Mouse (Mus musculus): ENCODE results near the gene Stk38. TPM values are rescaled to one million over a fixed set of nuclear protein-coding genes. Genes with fewer than 3 reads are reported as not detected.

Stk38 gene
- 164 to 178 TPM (median 168 TPM) in 4 replicates for total RNA-seq (2023)

GRCm38 (mm10) chr17:29007641-29008325 is at the start of gene Stk38:
Stk38 (minus strand) TSS chr17:29007995.

GRCm38 (mm10) chr17:29032274-29033069 is 24.7 kb upstream of the Stk38 start, which contains the start of gene Srsf3:
Srsf3 (plus strand) TSS chr17:29032628.

GRCm38 (mm10) chr17:28951831-28952799 is 55.7 kb downstream of the Stk38 start, which contains the start of gene Kctd20:
Kctd20 (plus strand) TSS chr17:28951950.

GRCm38 (mm10) chr17:28943740-28944139 is 64.1 kb downstream of the Stk38 start, which contains the start of gene Pxt1:
Pxt1 (minus strand) TSS chr17:28943840.

Other genes starting within 250 kb of the Stk38 start
- 0.78 TPM in 1 of 4 replicates, not detected in the others for gene Mapk13, start 238.7 kb downstream of the Stk38 start, total RNA-seq (2023)
- 57.6 to 84.2 TPM (median 60.5 TPM) in 4 replicates for gene Brpf3, start 206.9 kb downstream of the Stk38 start, total RNA-seq (2023)
- gene Pnpla1, start 149.6 kb downstream of the Stk38 start, total RNA-seq (2023) = 0.12 to 0.18 TPM in 2 of 4 replicates, not detected in the others
- 0.23 to 0.57 TPM in 2 of 4 replicates, not detected in the others for gene 4930539E08Rik, start 92.7 kb downstream of the Stk38 start, total RNA-seq (2023)
- gene Pxt1, start 64.2 kb downstream of the Stk38 start, total RNA-seq (2023) = not detected in 4 replicates
- gene Kctd20, start 56.0 kb downstream of the Stk38 start, total RNA-seq (2023) = 64.8 to 83.2 TPM (median 78.0 TPM) in 4 replicates
- 518 to 567 TPM (median 548 TPM) in 4 replicates for gene Srsf3, start 24.6 kb upstream of the Stk38 start, total RNA-seq (2023)
- gene Cdkn1a, start 83.0 kb upstream of the Stk38 start, total RNA-seq (2023) = 3.9 to 6.7 TPM (median 6.2 TPM) in 4 replicates
- 0.15 to 1.1 TPM (median 0.50 TPM) in 3 of 4 replicates, not detected in the other for gene Rab44, start 106.2 kb upstream of the Stk38 start, total RNA-seq (2023)
- 1.8 to 3.7 TPM (median 2.9 TPM) in 4 replicates for gene Cpne5, start 230.2 kb upstream of the Stk38 start, total RNA-seq (2023)